Mouse (Mus musculus) stomach, embryonic 14.5 days (tissue): ENCODE results near the gene Xrn2. TPM values are rescaled to one million over a fixed set of nuclear protein-coding genes. Genes with fewer than 3 reads are reported as not detected.

Source experiments
- ATAC-seq: fragments of 200-750 bp; cut with Nextera tagmentation; 2 replicates; pipeline ENCODE4 v1.8.0; 2017; ENCODE audit warnings: low read depth, moderate TSS enrichment; ENCODE audit not compliant: insufficient number of reproducible peaks, insufficient read depth, low FRiP score
- H3K27ac ChIP-seq: fragments of 300-500 bp; sonication (generic); 2 replicates; pipeline ENCODE4 v1.5.1; 2014; ENCODE audit warnings: mild to moderate bottlenecking, low read length, moderate library complexity, mixed read lengths
- H3K27me3 ChIP-seq: fragments of 300-500 bp; sonication (generic); 2 replicates; pipeline ENCODE4 v1.6.1; 2014; ENCODE audit warnings: low read length, control low read depth, mixed read lengths; ENCODE audit not compliant: control insufficient read depth, insufficient read depth
- H3K36me3 ChIP-seq: fragments of 300-500 bp; sonication (generic); 2 replicates; pipeline ENCODE4 v1.6.1; 2014; ENCODE audit warnings: mild to moderate bottlenecking, control low read depth, low read length, moderate library complexity, mixed read lengths; ENCODE audit not compliant: control insufficient read depth, insufficient read depth
- H3K4me1 ChIP-seq: fragments of 300-500 bp; sonication (generic); 2 replicates; pipeline ENCODE4 v1.6.1; 2014; ENCODE audit warnings: low read length, control low read depth, mixed read lengths; ENCODE audit not compliant: control insufficient read depth, insufficient read depth
- H3K4me2 ChIP-seq: fragments of 300-500 bp; sonication (generic); replicated peaks from 2 replicates; pipeline ENCODE4 v1.6.1; 2014; ENCODE audit warnings: low read depth, low read length, control low read depth
- H3K4me3 ChIP-seq: fragments of 300-500 bp; sonication (generic); 2 replicates; pipeline ENCODE4 v1.5.1; 2014; ENCODE audit warnings: low read depth, low read length, control low read depth
- H3K9ac ChIP-seq: fragments of 300-500 bp; sonication (generic); replicated peaks from 2 replicates; pipeline ENCODE4 v1.6.1; 2014; ENCODE audit warnings: low read depth, mild to moderate bottlenecking, control low read depth, low read length, moderate library complexity, mixed read lengths
- H3K9me3 ChIP-seq: fragments of 300-500 bp; sonication (generic); 2 replicates; pipeline ENCODE4 v1.6.1; 2016; ENCODE audit warnings: low read depth, low read length, control low read depth; ENCODE audit not compliant: control insufficient read depth
- WGBS: fragments of 180-500 bp; shearing (Covaris S2); extraction: QIAGEN DNeasy Blood & Tissue Kit; methylation state at CpG from one replicate; pipeline ENCODE4 v1.1.7; 2014; 5-methylcytosine and 5-hydroxymethylcytosine counted together
- polyA plus RNA-seq: library from polyadenylated mRNA; unstranded; fragments of >200 nt; fragmentation: Nextera tagmentation; extraction: Ambion mirVana; gene quantifications from 2 replicates; pipeline ENCODE4 v1.2.1, GENCODE M21; 2014

The Xrn2 gene
- 92.3 and 95.3 TPM in 2 replicates for polyA plus RNA-seq

GRCm38 (mm10) chr2:147012623-147013184 lies at the start of gene Xrn2:
Gene Xrn2 (plus strand): TSS chr2:147012996.
- peak; percentile 95 for ATAC-seq
- H3K36me3 ChIP-seq, result no peaks in the 10 kb centered on the region
- peaks cover 8% of the 10 kb centered on the region; the same call in 1 of the 2 replicates for H3K4me1 ChIP-seq
- H3K9ac ChIP-seq, result peak within 1 kb of the TSS; percentile 81
- WGBS, result under 1% methylated on average over 37 of the region's 37 CpGs
- peak within 1 kb of the TSS; percentile 88 for H3K4me3 ChIP-seq
- peak within 1 kb of the TSS; percentile 99 for H3K27ac ChIP-seq
- peak within 1 kb of the TSS; percentile 65 for H3K4me2 ChIP-seq
- H3K27me3 ChIP-seq, result no peaks in the 10 kb centered on the region
- no peaks in the 10 kb centered on the region for H3K9me3 ChIP-seq

GRCm38 (mm10) chr2:146975024-146975423 lies 37.8 kb upstream of the Xrn2 start:
- Histone ChIP-seq H3K36me3 (no peaks in the 10 kb centered on the region), H3K4me3 (no peak overlapping the region), H3K9ac (no peak overlapping the region), H3K27ac (no peak overlapping the region), H3K27me3 (no peaks in the 10 kb centered on the region), H3K4me1 (no peaks in the 10 kb centered on the region), H3K9me3 (no peaks in the 10 kb centered on the region), H3K4me2 (no peak overlapping the region)
- ATAC-seq, result no peak
- WGBS, result 72% methylated on average over 3 of the region's 3 CpGs

- Histone ChIP-seq H3K4me3 (no peak overlapping the region), H3K9ac (no peak overlapping the region)
Observed at GRCm38 (mm10) chr2:146975453-146976028, 37.3 kb upstream of the Xrn2 start.

GRCm38 (mm10) chr2:146982786-146983185 lies 30.0 kb upstream of the Xrn2 start:
- H3K36me3 ChIP-seq, result no peaks in the 10 kb centered on the region
- no peaks in the 10 kb centered on the region for H3K9me3 ChIP-seq
- H3K9ac ChIP-seq, result no peak overlapping the region
- no peaks in the 10 kb centered on the region for H3K4me1 ChIP-seq
- WGBS, result 83% methylated on average over 2 of the region's 2 CpGs
- no peak overlapping the region for H3K27ac ChIP-seq
- H3K27me3 ChIP-seq, result no peaks in the 10 kb centered on the region
- H3K4me3 ChIP-seq, result no peak overlapping the region
- ATAC-seq, result no peak
- H3K4me2 ChIP-seq, result no peak overlapping the region

More at GRCm38 (mm10) chr2:146975453-146976028, 37.3 kb upstream of the Xrn2 start:
- WGBS, result 58% methylated on average over 3 of the region's 3 CpGs
- no peaks in the 10 kb centered on the region for H3K4me1 ChIP-seq
- no peak overlapping the region for H3K27ac ChIP-seq
- no peaks in the 10 kb centered on the region for H3K36me3 ChIP-seq
- H3K27me3 ChIP-seq, result no peaks in the 10 kb centered on the region
- H3K9me3 ChIP-seq, result no peaks in the 10 kb centered on the region
- H3K4me2 ChIP-seq, result no peak overlapping the region
- ATAC-seq, result no peak

- WGBS, result 91% methylated on average over 2 of the region's 2 CpGs
- Histone ChIP-seq H3K27ac (no peak overlapping the region), H3K36me3 (no peaks in the 10 kb centered on the region), H3K9me3 (no peaks in the 10 kb centered on the region), H3K4me2 (no peak overlapping the region), H3K9ac (no peak overlapping the region), H3K4me3 (no peak overlapping the region), H3K27me3 (no peaks in the 10 kb centered on the region), H3K4me1 (no peaks in the 10 kb centered on the region)
- ATAC-seq, result no peak
Observed at GRCm38 (mm10) chr2:146984831-146985230, 28.0 kb upstream of the Xrn2 start.

GRCm38 (mm10) chr2:146985807-146986206 lies 27.0 kb upstream of the Xrn2 start:
- Histone ChIP-seq H3K27me3 (no peaks in the 10 kb centered on the region), H3K4me1 (no peaks in the 10 kb centered on the region), H3K4me2 (no peak overlapping the region), H3K9me3 (no peaks in the 10 kb centered on the region), H3K9ac (no peak overlapping the region), H3K4me3 (no peak overlapping the region), H3K27ac (no peak overlapping the region), H3K36me3 (no peaks in the 10 kb centered on the region)
- WGBS, result 80% methylated on average over 1 of the region's 1 CpGs
- no peak for ATAC-seq

- no peak overlapping the region for H3K4me3 ChIP-seq
- no peak overlapping the region for H3K9ac ChIP-seq
- no peaks in the 10 kb centered on the region for H3K36me3 ChIP-seq
- H3K4me1 ChIP-seq, result no peaks in the 10 kb centered on the region
- no peaks in the 10 kb centered on the region for H3K27me3 ChIP-seq
- H3K27ac ChIP-seq, result no peak overlapping the region
- H3K9me3 ChIP-seq, result no peaks in the 10 kb centered on the region
- no peak overlapping the region for H3K4me2 ChIP-seq
- no peak for ATAC-seq
Observed at GRCm38 (mm10) chr2:146986429-146986828, 26.4 kb upstream of the Xrn2 start.

GRCm38 (mm10) chr2:147007265-147007664 lies 5.5 kb upstream of the Xrn2 start:
- Histone ChIP-seq H3K9me3 (no peaks in the 10 kb centered on the region), H3K27me3 (no peaks in the 10 kb centered on the region), H3K36me3 (no peaks in the 10 kb centered on the region), H3K27ac (no peak overlapping the region), H3K4me2 (no peak overlapping the region), H3K9ac (no peak overlapping the region), H3K4me1 (peaks cover 8% of the 10 kb centered on the region; the same call in 1 of the 2 replicates), H3K4me3 (no peak overlapping the region)
- WGBS, result 86% methylated on average over 2 of the region's 2 CpGs
- ATAC-seq, result no peak

GRCm38 (mm10) chr2:147009084-147009483 lies 3.7 kb upstream of the Xrn2 start:
- Histone ChIP-seq H3K27me3 (no peaks in the 10 kb centered on the region), H3K9ac (no peak overlapping the region)

More at GRCm38 (mm10) chr2:147009084-147009483, 3.7 kb upstream of the Xrn2 start:
- H3K36me3 ChIP-seq, result no peaks in the 10 kb centered on the region
- no peak overlapping the region for H3K4me3 ChIP-seq
- no peak for ATAC-seq
- H3K4me1 ChIP-seq, result peaks cover 8% of the 10 kb centered on the region; the same call in 1 of the 2 replicates
- no peaks in the 10 kb centered on the region for H3K9me3 ChIP-seq
- H3K27ac ChIP-seq, result no peak overlapping the region
- no peak overlapping the region for H3K4me2 ChIP-seq
